Mouse (Mus musculus) spleen, adult 12 weeks (tissue): ENCODE data around the gene Tex16.

Experiments
- DNase-seq: peaks from one replicate; pipeline ENCODE4 v3.0.0; 2022; ENCODE audit warnings: low spot score

The Tex16 gene

DNA sequence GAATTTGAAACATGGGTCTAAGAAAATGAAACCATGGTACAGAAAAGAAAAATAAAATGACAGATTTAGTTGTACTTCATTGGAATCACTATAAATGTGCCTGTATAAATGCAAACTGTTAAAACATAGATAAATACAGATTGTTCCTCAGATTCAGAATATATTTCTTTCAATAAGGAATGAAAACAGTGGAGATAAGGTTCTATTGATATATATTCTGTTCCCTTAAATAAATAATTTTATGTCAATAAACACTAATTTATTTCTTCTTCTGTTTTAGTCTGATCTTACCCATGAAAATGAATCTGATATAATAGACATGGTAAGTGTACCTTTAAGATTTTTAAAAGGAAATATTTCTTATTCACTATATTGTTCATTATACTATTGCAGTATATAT is at the start of gene Tex16:
Gene Tex16 (plus strand): TSS at position 301 of the 400 bp plus-strand sequence.
- no peak for DNase-seq

DNA sequence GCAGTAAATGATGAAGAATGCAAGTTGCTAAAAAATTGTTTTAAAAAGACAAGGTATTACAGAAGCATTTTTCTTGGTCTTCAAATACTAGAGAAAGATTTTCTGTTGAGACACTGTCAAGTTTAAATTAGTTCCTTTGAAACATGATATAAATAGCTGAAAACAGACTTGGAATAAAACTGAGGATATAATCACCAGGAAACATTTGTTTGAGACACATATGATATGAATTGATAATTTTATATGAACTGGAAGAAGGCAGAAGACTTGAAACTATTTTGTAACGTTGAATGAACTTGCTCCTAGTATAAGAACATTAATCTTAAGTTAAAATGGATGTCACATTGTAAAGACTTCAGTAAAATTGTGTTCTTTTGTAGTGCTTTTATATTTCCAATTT is 11.1 kb upstream of the Tex16 start:
- DNase-seq, result no peak
